21 mouse cellular contexts compared by ENCODE assay signal in genomic region chr2:170816302-170816701, GRCm38 (mm10).
"Had no signal": no experiment of that assay in that cellular context is flagged by ENCODE, and none has a peak within 500 bp of the region (broad histone marks: within the 10 kb centered on the region; RNA-seq: fewer than 3 reads in every experiment).

No protein-coding gene starts in this region.

- DNase-seq: kidney, adult 18-20 months; kidney, adult 9 months; kidney, postnatal 14 days; kidney, postnatal 4 days; layer of hippocampus, adult 9-11 months; liver; lung, adult 18-20 months; lung, postnatal 36 days; right cerebral cortex, adult 18-20 months; right cerebral cortex, postnatal 14 days; right cerebral cortex, postnatal 4 days; thymus, postnatal 25 days had no signal

- H3K27ac ChIP-seq: limb, embryonic 10.5 days; limb, embryonic 13.5 days; liver, embryonic 12.5 days; liver, embryonic 15.5 days; midbrain, embryonic 13.5 days; neural tube, embryonic 12.5 days; neural tube, embryonic 15.5 days; stomach, embryonic 15.5 days had no signal

- H3K9me3 ChIP-seq: liver, embryonic 15.5 days; neural tube, embryonic 15.5 days; stomach, embryonic 15.5 days had no signal

- ATAC-seq: liver, embryonic 12.5 days; lung, postnatal 0 days; midbrain, embryonic 13.5 days had no signal

- H3K4me2 ChIP-seq: limb, embryonic 13.5 days; liver, embryonic 12.5 days; liver, embryonic 15.5 days; midbrain, embryonic 13.5 days; neural tube, embryonic 12.5 days; neural tube, embryonic 15.5 days; stomach, embryonic 15.5 days had no signal

- H3K4me1 ChIP-seq: limb, embryonic 10.5 days; limb, embryonic 13.5 days; liver, embryonic 12.5 days; liver, embryonic 15.5 days; neural tube, embryonic 12.5 days; neural tube, embryonic 15.5 days; stomach, embryonic 15.5 days had no signal

- H3K9ac ChIP-seq: limb, embryonic 13.5 days; liver, embryonic 12.5 days; liver, embryonic 15.5 days; midbrain, embryonic 13.5 days; neural tube, embryonic 12.5 days; neural tube, embryonic 15.5 days; stomach, embryonic 15.5 days had no signal

- H3K27me3 ChIP-seq: limb, embryonic 13.5 days; liver, embryonic 12.5 days; liver, embryonic 15.5 days; midbrain, embryonic 13.5 days; neural tube, embryonic 12.5 days; neural tube, embryonic 15.5 days; stomach, embryonic 15.5 days had no signal

- H3K4me3 ChIP-seq: limb, embryonic 10.5 days; limb, embryonic 13.5 days; liver, embryonic 12.5 days; liver, embryonic 15.5 days; midbrain, embryonic 13.5 days; neural tube, embryonic 12.5 days; neural tube, embryonic 15.5 days; stomach, embryonic 15.5 days had no signal

- H3K36me3 ChIP-seq: limb, embryonic 10.5 days; limb, embryonic 13.5 days; liver, embryonic 12.5 days; liver, embryonic 15.5 days; neural tube, embryonic 15.5 days; stomach, embryonic 15.5 days had no signal
